Mouse (Mus musculus) right cerebral cortex, postnatal 25 days (tissue): ENCODE results near the gene Olfr55.
"Not testable (repeated sequence)": the region's sequence is repeated elsewhere in the genome, so short reads cannot be mapped to it uniquely, and the experiment has no call there.

Experiments used
- DNase-seq: peaks from one replicate; pipeline ENCODE4 v3.0.0; 2022

The Olfr55 gene

DNA sequence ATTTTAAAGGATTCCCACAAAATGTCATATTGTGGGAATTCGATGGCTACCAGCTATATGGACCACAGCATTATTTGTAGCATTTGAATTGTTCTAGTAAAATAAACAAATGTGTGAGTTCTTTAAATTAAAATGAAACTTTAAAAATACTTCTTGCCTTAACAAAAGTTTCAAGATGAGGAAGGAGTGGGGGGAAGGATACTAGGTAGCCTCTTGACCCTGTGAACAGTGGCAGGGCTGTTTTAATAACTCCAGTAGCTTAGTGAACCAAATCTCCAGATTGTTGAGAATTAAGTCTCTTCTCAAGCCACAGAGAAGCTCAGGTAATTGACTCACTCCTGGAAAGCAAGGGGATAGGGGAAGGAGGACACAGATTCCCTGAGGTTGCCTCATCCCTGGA, at the start of gene Olfr55:
Gene Olfr55 (plus strand): TSS at position 301 of the 400 bp plus-strand sequence.
- DNase-seq = not testable (repeated sequence)

GRCm38 (mm10) chr17:33124546-33124945, 43.7 kb upstream of the Olfr55 start:
- DNase-seq = no peak

- DNase-seq = no peak
These were observed 42.0 kb upstream of the Olfr55 start for GRCm38 (mm10) chr17:33126257-33126656.

GRCm38 (mm10) chr17:33139261-33139820, 28.9 kb upstream of the Olfr55 start, which contains the start of gene Morc2b:
TSS of gene Morc2b (minus strand) at chr17:33139683.
- no peak for DNase-seq

GRCm38 (mm10) chr17:33191002-33191401, 22.8 kb downstream of the Olfr55 start, which contains the start of gene Olfr239:
TSS of gene Olfr239 (plus strand) at chr17:33191302.
- DNase-seq = not testable (repeated sequence)

GRCm38 (mm10) chr17:33221590-33221989, 53.3 kb downstream of the Olfr55 start, which contains the start of gene Olfr1564:
TSS of gene Olfr1564 (minus strand) at chr17:33221690.
- DNase-seq = no peak
